Mouse (Mus musculus): Measurements from ENCODE around the gene Zfp37.

DNA sequence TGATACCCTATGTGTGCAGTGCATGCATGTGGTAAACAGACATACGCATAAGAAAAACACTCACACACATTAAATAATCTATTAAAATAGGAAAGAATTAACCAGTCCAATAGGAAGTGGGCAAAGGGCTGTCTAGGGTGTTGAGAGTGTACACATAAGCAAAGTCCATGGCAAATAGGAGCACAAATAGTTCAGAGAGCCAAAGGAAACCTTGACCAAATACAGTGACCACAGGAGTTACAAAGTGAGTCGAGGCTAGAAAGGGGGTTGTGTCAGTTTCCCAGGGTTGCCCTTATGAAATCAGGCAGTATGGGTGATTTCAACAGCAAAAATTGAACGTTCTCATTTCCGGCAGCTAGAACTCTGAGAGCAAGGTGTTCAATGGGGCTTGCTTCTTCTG is 56.4 kb downstream of the Zfp37 start:
- TF ChIP-seq POLR2A (IDR thresholded peaks at IDR 0.05; ENCODE audit: control insufficient read depth in 1 of 2, insufficient read depth in 1 of 2, low read depth in 1 of 2, low read length in 2 of 2, poor library complexity in 1 of 2) (no peak), MAX (IDR thresholded peaks at IDR 0.05; ENCODE audit: low read length) (no peak), HCFC1 (IDR thresholded peaks at IDR 0.05; ENCODE audit: low read depth, low read length) (no peak), TCF12 (IDR thresholded peaks at IDR 0.05; ENCODE audit: low read depth, low read length) (no peak), RCOR1 (IDR thresholded peaks at IDR 0.05; ENCODE audit: low read depth, low read length) (no peak), CHD1 (IDR thresholded peaks at IDR 0.05; ENCODE audit: low read depth, low read length) (no peak), CTCF (IDR thresholded peaks at IDR 0.05 in 2 of 3, conservative IDR thresholded peaks at IDR 0.05 in 1 of 3; ENCODE audit: control insufficient read depth in 1 of 3, insufficient read depth in 1 of 3, low read depth in 2 of 3, low read length in 3 of 3, poor library complexity in 1 of 3, severe bottlenecking in 1 of 3) (no peak), EP300 (IDR thresholded peaks at IDR 0.05; ENCODE audit: low read depth in 1 of 2, low read length in 2 of 2) (no peak), USF1 (IDR thresholded peaks at IDR 0.05; ENCODE audit: low read depth, low read length) (no peak), GABPA (IDR thresholded peaks at IDR 0.05; ENCODE audit: low read depth, low read length) (no peak), SMC3 (IDR thresholded peaks at IDR 0.05; ENCODE audit: low read depth, low read length) (no peak), CHD2 (IDR thresholded peaks at IDR 0.05; ENCODE audit: low read length) (no peak)

Measured in MEL (cell line).